Mouse (Mus musculus): ENCODE data around the gene Hecw2.

Gene Hecw2

DNA sequence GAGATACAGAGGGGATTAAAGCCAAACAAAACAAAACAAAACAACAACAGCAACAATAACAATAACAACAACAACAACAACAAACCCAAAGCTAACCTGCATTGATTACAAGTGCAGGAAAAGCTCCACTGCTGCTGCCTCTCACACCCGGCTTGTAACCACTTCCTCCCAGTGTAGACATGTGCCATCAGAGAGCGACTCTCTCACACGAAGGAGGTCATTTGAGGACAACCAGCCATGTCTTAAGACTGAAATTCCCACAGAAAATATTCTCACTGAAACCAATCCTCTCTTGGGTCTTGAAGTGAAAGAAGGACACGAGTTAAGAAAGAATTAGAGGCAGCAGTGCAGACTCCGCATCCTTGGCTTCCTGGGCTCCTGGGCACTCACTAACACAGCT, 319.0 kb downstream of the Hecw2 start:
- DNase-seq, result no peak

DNA sequence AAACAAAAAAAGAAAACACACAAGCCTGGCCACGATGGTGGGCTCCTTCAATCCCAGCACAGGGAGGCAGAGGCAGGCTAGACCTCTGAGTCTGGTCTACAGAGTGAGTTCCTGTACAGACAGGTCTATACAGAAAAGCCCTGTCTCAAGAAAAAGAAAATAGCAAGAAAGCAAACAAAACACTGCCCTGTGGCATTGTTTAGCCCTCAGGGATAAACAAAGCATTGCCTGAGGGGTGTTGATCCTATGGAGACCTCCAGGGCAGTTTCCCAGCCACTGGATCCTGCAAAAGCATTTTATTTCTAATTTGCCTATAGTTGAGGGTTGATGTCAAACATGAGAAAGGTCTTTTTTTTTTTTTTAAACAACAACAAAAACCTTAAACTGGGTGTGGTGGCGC, 327.7 kb downstream of the Hecw2 start:
- DNase-seq, result no peak

DNA sequence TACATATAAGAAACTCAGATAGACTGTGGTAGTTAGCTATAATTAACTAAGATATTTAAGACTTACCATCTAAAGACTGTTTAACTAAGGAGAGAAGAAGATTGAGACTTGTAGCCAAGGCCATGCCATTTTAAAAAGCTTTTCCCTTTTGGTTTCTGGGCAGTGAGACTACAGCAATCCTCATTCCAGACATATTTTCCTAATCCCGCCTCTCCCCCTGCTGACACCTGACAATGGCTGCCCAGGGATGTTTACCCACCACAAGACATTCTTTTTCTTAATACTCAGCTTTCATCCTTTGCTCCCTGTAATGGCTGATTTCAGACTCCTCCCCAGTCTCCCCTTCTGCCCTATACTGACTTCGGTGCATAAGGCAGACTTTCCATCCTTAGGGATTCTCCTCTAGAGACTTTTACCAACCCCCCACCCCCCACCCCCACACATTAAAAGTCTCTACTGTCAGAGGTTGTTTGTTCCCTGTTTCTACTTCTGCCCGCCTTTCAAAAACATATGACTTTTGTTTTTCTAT, 328.5 kb downstream of the Hecw2 start:
- no peak for DNase-seq

DNA sequence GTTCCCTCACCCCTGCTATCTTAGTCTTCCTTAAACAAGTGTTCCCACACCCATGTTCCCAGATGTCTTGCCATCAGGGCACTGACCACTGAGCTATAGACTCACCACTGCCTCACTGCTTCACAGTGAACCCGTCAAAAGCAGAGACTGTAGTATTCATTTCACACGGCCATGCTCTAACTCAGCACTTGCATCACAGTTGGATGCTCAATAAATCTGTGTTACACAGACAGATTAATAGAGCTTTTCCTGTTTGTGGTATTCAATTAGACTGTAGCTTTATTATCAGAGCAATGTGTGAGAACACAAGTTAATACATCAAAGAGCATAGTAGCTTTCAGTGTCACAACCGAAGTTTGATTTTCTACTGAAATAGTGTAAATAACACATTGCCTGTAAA, 330.9 kb downstream of the Hecw2 start:
- DNase-seq, result no peak

DNA sequence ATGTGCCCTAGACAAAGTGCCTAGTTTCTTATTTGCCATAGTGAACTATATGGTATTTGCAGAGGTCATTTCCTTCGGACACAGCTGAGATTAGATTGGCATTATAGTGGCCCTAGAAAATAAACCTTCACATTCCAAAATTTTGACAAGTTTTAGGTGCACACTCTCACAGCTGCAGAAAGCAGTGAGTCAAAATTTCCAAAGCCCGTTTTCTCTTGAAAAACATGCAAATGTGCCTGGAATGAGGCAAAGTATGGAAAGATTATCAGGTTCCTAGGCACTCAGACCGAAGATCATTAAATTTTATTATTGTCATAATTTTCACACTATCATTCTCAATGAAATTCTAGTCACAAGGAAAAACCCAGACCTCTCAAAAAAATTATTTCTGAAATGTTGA, 334.4 kb downstream of the Hecw2 start:
- DNase-seq, result no peak

DNA sequence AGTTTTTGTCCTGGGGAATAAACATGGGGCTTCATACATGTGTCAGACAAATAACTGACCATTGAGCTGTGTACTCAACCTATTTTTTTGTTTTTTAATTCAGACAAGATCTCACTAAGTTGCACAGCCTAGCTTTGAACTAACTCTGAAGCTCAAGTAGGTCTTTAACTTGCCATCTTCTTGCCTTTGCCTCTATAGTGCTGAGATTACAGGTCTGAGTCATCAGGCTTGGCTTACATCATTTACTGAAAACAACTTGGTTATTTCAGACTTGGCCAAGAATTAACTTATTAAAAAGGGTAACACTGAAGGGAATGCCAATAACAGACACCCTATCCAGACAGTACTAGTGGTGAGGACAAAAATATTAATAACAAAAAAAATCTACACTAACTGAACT, 335.8 kb downstream of the Hecw2 start:
- no peak for DNase-seq

DNA sequence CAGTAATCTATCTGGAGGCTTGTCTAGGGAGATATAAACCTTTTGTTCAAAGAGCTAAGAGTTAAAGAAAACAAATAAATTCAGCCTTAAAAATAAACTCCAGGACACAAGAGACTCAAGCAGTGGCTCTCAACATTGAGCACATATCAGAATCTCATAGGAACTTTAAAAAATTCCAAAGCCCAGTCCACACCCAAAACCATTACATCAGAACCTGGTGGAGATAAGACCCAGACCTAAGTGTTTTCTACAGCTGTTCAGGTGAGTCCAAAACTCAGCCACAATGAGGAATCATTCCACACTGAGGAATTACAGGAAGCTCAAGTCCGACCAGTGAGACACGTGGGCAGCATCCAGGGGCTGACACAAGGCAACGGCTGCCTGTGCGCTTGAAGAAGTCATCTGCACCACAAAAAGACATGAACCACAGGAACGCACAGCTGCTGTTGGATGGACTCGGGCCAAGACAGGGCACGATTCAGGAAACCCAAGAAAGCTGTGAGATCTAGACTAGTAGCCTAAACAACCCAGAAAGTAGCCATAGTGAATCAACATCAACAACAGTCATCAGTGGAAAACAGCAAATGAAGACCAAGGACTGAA, 338.4 kb downstream of the Hecw2 start:
- DNase-seq, result no peak

DNA sequence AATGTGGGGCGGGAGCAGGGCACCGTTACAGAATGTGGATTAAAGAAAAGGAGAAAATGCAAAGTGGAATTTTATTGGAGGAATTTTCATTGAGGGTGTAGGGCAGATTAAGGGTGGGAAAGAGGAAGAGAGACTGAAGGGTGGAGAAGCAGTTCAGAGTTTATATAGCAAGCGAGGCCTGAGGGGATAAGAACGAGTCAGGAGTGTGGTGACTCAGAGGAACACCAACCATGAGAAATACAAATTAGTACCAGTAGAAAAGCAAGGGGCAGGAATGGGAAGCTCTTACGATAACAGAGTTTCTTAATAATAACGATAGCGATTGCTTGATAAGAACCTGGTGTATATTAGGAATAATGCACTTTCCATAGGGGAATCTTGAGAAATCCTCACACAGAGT, 339.2 kb downstream of the Hecw2 start:
- no peak for DNase-seq

DNA sequence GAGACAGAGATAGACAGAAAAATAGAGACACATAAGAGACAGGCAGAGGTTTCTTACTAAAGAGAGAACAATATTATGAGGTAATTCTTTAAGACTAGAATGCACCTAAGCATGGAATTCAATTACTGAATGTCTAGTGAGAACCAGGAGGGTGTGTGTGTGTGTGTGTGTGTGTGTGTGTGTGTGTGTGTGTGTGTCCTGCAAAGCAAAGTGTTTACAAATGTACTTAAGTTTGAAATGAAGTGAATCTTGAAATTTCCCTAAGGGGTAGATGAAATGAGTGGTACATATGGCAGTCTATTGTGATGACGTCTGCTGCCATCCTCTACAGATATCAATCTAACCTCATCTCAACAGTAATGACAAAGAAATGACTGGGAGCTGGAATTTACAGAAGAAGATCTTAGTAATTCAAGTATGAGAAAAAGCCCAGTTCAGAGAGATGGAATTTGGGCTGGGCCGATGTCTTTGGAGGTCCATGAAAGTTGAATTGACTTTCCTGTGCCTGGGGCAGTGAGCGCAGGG, 342.8 kb downstream of the Hecw2 start:
- no peak for DNase-seq

DNA sequence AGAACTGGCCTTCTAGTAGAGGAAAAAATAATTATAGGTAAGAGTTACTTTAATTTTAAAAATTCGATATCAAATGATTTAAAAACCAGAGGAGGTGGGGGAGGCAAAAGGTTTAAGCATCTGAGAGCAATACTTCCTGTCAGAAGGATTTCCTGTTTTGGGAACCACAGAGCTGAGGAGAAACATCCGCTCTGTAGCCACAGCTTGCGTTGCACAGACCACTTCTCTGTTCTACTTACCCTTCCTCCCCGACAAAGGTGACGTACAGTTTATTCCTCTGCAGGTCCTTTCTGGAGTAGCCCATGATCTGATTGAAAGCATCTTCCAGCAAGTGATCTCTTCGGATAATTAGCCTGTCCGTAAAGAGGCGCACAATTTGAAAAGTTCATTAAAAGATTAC, 343.6 kb downstream of the Hecw2 start:
- no peak for DNase-seq

DNA sequence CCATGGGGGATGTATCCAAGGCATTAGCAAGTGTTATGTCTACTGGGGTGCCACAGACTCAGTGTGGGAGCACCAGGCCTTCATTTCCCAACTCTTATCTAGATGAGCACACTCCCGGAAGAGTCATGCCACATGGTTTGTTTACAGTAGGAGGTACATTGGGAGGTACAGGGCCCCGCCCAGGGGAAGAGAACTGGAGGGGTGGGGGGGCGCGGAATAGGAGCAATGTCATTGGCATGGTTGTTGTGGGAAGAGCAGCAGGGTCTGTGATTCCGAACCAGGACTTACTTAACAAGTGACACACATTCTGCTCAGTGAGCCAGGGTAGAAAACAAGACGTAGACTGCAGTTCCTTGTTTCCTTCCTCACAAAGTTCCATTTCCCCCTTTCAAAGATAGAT, 344.1 kb downstream of the Hecw2 start:
- no peak for DNase-seq

DNA sequence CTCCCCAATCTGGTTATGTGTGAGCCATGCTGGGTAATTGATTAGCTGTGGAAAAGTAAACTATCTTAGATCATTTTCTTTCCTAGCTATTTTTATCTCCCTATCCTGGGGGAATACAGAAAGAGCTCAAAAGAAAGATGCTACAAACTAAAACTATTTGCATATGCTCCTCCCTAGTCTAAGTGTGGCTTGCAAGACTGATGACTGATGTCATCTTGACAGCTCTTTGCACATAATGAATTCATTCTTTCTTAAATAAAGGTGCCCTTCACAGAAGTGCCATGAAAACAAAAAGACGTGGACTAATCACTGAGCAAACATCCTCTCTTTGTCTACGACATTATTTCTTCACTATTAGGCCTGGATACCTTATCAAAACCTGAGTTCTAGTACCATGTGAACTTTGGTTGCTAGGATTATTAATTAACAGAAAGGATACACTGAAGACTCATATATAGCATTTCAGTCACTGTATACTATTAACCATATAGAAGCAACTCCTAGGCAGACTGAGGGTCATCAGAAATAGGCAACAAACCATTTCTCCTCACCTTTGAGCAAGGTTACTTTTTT, 348.2 kb downstream of the Hecw2 start:
- DNase-seq, result no peak

DNA sequence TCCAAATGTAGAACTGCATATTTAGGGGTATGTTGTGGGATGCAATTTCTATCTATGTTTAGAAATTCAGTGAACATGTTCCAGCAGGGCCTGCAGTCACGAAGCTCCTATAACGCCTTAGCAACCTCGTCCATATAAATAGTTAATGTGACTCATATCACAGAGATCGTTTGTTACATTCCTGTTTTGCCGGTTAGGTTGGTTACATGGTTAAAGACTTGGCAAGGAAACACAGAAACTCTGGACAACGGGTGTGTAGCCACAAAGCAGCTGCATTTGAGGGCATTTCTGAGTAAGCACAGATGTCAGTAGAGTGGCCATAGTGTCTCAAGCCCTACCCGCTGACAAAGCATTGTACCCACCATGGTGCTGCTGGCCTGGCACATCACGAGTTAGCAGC, 349.1 kb downstream of the Hecw2 start:
- DNase-seq, result no peak

DNA sequence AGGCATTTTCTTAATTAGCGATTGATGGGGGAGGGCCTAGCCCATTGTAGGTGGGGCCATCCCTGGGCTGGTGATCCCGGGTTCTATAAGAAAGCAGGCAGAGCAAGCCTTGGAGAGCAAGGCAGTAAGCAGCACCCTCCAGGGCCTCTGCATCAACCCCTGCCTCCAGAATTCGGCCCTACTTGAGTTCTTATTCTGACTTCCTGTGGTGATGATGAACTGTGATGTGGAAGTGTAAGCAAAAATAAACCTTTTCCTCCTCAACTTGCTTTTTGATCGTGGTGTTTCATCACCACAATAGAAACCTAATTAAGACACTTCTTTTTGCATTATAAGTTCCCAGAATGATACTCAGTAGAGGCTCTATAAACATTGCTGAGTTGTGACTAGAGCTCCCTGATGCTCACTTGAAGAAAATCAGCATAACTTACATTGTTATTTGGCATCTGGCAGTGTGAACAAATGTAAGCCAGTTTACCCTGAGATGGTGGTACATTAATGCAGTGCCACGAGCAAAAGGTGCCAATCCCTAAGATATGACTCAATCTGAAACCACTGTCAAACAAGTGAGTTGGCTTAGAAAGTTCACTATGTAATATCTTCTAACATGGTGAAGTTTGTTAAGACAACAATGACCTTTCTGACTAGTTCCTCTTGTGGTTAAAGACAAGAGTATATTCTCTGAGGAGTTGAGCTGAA, 349.9 kb downstream of the Hecw2 start:
- DNase-seq, result no peak

DNA sequence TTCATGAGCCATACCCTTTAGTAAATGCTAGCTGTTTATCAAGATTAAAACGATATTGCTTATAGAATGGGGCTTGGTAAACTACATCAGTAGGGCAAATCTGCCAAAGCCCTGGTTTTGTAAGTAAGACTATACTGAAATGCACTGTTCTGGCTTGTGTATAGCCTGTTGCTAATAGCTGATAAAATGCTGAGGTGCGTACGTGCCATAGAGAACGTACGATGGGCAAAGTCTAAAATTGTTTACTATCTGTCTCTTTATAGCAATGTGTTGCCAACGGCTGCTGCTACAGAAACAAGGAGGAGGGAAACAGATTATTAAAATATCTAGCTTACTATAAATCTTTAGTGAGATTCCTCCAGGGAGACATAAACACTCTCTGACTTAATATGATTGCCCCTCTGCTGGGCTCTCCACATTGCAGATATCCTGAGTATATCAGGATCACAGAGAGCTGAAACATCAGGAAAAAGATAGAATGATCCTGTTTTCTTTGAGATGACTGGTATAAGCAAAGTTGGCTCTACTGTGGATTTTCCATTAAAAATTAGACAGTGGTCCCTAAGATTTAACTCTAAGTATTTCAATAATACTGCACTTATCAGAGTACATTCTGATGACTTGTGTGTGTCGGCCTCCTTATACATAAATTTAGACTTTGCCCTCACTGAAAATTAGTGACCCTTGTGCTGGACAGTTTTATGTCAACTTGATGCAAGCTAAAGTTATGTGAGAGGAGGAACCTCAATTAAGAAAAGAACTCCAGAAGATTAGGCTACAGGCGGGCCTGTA, 350.6 kb downstream of the Hecw2 start:
- DNase-seq, result no peak

DNA sequence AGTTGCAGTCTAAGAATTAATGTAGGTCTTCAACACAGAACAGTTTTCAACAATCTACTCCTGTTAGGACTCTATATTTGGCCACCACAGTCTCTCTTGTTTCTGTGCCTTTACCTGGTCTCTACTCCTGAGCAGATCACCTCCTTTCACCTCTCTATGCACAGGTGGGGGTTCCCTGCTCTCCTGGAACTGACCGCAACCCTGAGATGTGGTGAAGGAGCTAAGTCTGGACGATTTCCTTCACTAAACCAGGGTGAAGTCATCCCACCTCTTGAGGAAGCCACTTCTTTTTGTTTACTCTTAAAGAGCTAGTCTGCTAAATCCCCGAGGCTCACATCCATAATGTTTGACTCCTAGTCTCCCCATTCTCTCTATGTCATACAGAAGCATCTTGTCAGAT, 351.9 kb downstream of the Hecw2 start:
- no peak for DNase-seq

DNA sequence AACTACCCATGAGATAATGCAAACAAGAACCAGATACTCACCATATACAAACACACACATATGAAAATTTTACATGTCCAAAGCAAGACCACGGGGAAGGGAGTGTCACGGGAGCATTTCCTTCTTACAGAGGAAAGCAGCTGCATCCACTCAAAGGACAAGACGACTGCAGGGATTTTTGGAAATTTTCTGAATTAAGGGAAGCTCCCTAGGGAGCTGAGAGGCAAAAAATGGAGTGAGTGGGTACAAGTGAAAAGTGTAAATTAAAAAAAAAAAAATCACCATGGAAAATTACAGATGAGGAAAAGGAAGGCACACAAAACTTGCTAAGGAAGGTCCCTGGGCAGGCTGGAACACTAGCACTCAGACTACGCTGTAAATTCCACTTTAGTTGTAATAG, 353.9 kb downstream of the Hecw2 start:
- DNase-seq, result no peak

DNA sequence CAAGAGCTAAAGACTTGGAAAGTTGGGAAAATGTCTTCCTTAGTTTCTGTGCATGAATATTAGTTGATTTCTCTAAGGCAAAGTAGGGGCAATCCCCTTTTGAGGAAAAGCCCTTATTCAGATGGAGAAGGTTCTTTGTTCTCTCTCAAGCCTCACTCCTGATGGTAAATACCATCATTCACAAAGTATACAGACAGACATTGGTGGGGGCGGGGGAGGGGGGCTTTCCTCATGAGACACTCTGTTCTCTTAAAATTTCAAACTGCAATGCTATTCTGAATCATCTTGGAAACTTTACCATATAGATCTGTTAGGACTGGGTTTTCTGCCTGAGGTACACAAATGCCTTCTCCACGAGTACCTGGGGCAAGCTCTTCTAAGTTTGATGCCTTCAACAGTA, 355.6 kb downstream of the Hecw2 start:
- no peak for DNase-seq

DNA sequence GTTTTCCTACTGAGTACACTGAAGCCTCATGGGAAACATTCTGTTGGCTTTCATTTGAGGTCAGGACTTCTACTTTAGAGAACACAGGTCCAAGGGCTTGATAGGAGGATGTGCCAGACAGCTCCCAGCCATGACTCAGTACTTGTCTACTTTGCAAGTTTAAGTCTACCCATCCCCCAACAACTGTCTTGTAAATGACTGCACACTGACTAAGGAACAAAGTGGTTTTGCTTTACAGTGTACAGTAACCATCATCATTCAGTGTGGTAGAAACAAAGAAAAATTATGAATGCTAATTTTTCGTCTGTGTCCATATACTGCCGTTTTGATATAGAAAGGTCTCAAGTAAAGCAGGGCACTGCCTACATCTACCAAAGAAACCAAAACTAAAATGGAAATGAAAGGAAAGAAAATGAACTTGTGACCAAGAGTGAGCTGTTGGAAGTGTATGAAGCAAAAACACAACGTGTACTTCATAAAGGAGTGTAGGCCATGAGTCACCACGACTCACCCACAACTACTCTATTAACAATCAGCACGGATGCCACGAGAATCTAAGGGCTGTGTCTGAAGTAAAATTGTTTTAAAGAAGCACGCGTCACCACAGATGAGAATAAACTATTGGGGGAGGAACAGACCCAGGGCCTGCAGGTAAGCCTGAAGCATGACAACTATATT, 356.6 kb downstream of the Hecw2 start:
- no peak for DNase-seq

DNA sequence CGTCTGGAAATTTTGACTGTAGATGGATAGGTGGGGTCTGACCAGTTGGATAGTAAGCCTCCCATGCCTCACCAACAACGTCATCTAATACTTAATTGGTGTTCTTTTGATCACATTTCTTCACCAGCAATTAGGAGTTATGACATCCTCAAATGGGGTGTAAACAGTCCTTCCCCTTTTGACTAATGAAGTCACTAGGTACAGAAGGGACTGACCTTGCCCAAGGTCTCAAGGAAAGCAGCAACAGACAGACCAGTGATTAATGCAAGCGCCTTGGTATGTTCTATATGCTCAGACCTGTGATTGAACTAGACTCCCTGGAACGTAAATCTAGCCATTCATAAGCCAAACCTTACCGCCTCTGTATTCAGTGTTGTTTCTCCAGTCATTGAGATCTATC, 364.7 kb downstream of the Hecw2 start:
- no peak for DNase-seq

DNA sequence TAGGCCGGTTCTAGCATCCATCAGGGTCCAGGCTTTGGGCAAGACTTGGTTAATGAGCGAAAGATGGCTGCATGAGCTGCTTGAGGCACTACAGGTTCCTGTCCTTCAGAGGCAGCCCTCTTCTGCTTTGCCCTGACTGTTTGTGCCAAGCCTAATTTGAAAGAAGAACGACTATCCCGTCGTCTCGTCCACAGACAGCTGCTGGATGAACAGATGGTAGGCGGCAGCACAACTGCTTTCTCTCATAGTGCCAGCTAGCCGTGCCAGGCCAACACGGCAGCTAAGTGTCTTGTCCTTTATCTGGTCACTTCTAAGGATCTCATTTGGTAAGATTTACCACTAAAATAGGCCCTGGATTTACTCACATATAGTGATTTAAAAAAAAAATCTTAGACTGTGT, 365.9 kb downstream of the Hecw2 start:
- DNase-seq, result no peak

DNA sequence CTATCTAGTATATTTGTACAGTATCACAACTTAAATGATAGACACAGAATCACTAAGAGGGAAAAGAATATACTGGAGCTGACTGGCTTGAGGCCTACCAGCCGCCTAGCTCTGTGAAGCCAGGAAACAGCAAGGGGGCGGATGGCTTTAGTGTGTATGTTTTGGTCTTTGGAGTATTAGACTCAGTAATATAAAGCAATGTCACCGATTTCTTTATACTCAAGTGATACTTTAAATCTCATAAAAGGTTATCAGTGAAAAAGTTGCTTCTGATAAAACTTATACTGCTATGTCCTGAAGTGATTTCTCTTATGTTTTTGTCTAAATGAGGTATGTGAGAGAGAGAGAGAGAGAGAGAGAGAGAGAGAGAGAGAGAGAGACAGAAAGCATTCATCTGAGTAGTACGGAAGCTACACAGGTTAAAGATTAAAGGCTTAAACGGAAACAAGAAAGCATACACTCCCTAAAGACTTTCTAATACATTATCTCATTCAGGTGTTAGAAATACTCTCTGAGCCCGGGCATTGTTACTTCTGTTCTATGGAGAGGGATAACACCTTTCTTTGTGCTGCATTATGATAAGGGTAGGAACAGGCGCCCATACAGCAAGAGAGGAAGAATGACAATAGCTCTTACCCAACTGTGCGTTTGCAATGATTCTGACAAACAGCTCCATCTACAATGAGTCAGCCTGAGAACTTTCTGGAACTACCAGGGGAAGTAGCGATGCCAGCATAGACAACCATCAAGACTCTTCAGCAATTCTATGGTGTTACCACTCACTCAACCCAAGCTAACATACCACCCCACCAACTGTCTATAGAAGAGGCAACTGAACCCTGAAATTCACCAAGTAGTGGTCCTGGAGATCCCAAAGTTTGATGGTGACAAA, 370.3 kb downstream of the Hecw2 start:
- DNase-seq, result no peak
